13 mouse cellular contexts compared by ENCODE assay signal in the genomic region with DNA sequence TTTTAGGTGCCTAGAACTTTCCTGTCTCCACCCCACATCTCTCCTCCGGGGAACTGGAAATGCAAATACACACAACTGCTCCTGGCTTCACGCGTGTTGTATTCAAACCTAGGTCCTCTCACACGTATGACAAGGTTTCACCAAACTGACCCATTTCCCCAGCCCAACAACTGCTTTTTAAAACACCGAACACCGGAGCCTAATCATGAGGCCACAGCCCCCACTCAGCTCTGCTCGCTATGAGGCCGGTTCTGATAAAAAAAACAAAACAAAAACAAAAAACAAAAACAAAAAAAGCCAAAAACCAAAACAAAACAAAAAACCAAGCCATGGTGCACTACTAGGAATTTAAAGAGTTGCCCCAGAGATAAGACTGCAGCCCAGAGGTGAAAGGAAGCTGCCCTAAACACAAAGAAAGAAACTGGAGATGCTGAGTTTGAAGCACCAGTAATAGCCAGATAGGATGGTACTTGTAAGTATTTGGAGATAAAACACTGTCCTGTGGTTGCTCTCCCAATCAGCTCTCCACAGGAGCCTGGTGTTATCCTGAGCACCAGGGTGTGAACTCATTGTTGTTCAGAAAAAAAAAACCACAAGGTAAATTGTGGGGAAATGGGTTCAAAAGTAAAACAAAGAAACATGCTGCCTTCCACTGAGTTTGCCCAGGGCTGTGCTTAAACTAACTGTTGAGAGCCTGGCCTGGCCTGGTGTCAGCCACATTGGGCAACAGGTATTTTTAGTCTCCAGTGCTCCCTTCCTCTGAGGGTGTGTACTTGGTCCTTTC. TPM values are rescaled to one million over a fixed set of nuclear protein-coding genes. Genes with fewer than 3 reads are reported as not detected.
"Had no signal": no experiment of that assay in that cellular context is flagged by ENCODE, and none has a peak within 500 bp of the region (broad histone marks: within the 10 kb centered on the region; RNA-seq: fewer than 3 reads in every experiment).

No protein-coding gene starts in this region.

RNA-seq across cellular contexts. Expression of a gene that starts 7.2 kb away (rescaled TPM):
- total RNA-seq: left cerebral cortex, postnatal 14 days had no signal
- polyA plus RNA-seq: midbrain, embryonic 16.5 days; thymus, postnatal 0 days had no signal

RNA-seq across cellular contexts. Expression of a gene that starts 43.3 kb away (rescaled TPM):
- total RNA-seq: layer of hippocampus, postnatal 25 days; left cerebral cortex, adult 2 months; left cerebral cortex, postnatal 14 days had no signal
- polyA plus RNA-seq: intestine, postnatal 0 days; kidney, embryonic 16.5 days; limb, embryonic 10.5 days; limb, embryonic 14.5 days; lung, adult 2 months; midbrain, embryonic 12.5 days; midbrain, embryonic 16.5 days; neural tube, embryonic 13.5 days; stomach, embryonic 14.5 days; thymus, postnatal 0 days had no signal
